Mouse (Mus musculus) cerebellum, postnatal 4 days (tissue): ENCODE results near the gene Ppdpf.
"Not testable (repeated sequence)": the region's sequence is repeated elsewhere in the genome, so short reads cannot be mapped to it uniquely, and the experiment has no call there.

Experiments used
- DNase-seq, 2 experiments: peaks; one replicate each; pipeline ENCODE4 v3.0.0; 2022; ENCODE audit warnings: low spot score in 2 of 2, mixed read lengths in 1 of 2

The Ppdpf gene

DNA sequence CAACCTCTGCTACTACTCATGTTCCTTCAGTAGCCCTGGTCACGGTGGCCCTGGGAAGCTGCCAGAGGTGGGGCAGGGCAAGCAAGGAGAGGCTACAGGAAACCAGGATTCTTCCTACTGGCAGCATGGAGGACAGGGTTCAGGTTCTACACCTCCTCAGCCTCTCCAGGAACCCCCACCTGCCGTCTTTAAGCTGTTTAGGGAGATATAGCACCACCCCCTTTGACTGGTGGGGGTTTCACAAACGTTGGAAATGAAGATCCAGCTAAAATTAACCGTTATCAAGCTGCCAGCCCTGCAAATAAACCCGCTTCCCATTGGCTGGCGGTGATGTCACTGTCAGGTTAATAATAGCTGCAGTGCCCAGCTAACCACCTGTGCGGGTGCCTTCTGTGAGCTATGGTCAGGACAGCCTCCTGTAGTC lies 27.9 kb upstream of the Ppdpf start:
- DNase-seq = no peak

DNA sequence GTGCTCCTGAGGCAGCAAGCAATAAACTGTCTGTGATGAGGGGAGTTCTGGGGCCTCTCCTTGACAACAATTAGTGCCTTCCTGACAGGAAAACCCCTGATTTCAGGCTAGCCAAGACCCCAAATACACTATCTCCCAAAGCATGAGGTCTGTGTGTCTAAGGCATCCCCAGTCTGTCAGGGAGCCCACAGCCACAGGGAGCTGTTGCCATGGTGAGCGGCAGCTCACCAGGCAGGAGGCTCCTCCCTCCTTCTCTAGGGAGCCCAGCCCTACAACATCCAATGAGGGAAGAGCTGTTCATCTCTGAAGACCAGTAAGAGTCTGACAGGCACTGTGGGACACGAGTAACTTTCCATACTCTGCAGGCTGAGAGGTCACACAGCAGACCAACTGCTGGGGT lies 27.3 kb upstream of the Ppdpf start:
- no peak for DNase-seq

DNA sequence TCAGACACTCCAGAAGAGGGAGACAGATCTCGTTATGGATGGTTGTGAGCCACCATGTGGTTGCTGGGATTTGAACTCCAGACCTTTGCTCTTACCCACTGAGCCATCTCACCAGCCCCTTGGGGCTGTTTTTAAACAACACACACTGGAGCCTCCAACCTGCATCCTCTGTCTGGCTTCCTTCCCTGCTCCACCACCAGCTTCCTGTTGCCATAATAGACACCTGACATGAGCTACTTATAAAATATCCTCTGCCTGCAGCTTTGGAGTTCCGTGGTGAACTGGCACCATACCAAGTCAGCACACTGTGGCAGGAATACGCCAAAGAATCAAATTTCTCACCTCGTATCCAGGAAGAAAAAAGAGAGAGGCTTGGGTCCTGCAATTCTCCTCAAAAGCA lies 26.2 kb upstream of the Ppdpf start:
- DNase-seq = no peak

DNA sequence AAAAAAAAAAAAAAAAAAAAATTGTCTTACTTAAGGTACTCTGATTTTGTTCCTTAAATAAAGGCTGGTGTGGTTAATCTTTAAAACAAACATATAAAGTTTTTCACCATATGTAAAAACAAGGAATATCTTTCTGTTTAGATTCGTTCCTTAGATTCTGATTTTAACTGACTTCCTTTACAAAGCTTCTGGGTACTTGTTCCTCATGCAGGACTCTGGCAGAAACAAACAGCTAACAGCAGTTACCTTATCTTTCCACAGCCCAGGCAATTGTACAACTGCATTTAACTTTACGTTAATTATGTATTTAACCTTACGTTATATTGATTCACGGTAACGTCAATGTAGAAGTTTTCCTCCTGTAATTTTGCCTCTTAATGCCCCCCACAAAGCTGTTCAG lies 20.6 kb upstream of the Ppdpf start:
- DNase-seq = no peak

GRCm38 (mm10) chr2:181174646-181175045 lies 12.4 kb upstream of the Ppdpf start:
- DNase-seq = no peak

DNA sequence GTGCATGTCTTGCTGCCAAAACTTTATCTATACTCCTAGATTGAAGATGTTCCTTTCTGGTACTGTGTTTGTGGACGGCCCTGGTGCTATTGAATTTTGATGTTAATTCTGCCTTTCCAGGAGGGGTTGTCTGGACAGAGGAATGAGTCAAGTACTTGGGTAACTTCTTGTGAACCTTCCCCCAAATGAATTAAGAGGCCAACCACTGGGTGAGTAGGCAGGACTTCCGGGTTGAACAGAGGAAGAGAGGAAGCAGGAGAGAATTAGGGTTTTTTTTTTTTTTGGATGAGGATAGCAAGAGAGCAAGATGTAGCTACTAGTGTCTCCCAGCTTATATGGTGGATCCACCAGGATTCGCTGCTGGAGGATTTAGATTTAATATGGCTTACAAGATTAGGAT lies 9.0 kb upstream of the Ppdpf start:
- no peak for DNase-seq

- DNase-seq = no peak
Measured at GRCm38 (mm10) chr2:181178471-181178870, 8.6 kb upstream of the Ppdpf start.

- DNase-seq = no peak
Measured at GRCm38 (mm10) chr2:181180898-181181297, 6.1 kb upstream of the Ppdpf start.

GRCm38 (mm10) chr2:181186635-181187034 lies 412 bp upstream of the Ppdpf start:
- peak; percentile 73 to 86 for DNase-seq

GRCm38 (mm10) chr2:181188681-181189080 lies 1.6 kb downstream of the Ppdpf start:
- no peak for DNase-seq

- no peak for DNase-seq
Measured at GRCm38 (mm10) chr2:181189321-181189720, 2.3 kb downstream of the Ppdpf start.

DNA sequence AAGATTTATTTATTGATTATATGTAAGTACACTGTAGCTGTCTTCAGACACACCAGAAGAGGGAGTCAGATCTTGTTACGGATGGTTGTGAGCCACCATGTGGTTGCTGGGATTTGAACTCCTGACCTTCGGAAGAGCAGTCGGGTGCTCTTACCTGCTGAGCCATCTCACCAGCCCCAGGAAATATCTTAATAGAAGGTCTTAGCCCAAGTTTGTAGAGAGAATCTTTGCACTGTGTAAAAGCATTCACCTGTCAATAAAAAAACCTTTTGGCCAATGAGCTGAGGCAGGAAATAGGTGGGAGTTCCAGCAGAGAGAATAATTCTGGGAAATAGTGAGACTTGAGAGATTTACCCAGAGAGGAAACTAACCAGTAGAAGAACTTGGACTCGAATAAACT lies 4.3 kb downstream of the Ppdpf start:
- DNase-seq = not testable (repeated sequence)

DNA sequence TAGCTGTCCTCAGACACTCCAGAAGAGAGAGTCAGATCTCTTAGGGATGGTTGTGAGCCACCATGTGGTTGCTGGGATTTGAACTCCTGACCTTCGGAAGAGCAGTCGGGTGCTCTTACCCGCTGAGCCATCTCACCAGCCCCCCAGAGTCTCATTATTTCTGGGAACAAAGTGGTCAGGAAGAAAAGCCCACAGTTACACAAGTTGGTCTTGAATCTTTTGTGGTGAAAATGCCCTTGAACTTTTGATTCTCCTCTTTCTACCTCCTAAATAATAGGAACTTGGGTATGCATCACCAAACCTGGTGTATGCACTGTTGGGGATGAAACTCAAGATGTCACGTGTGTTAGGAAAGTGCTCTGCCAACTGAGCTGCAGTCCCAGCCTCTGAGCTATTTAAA lies 4.9 kb downstream of the Ppdpf start:
- no peak for DNase-seq

- DNase-seq = no peak
Measured at GRCm38 (mm10) chr2:181193044-181193443, 6.0 kb downstream of the Ppdpf start.

GRCm38 (mm10) chr2:181196628-181197300 lies 9.7 kb downstream of the Ppdpf start:
- no peak for DNase-seq

- no peak for DNase-seq
Measured at GRCm38 (mm10) chr2:181201606-181202005, 14.6 kb downstream of the Ppdpf start.

- DNase-seq = no peak
Measured at GRCm38 (mm10) chr2:181202422-181202821, 15.4 kb downstream of the Ppdpf start, which contains the start of gene Ptk6. Gene Ptk6, minus strand, starts transcription at chr2:181202789.

DNA sequence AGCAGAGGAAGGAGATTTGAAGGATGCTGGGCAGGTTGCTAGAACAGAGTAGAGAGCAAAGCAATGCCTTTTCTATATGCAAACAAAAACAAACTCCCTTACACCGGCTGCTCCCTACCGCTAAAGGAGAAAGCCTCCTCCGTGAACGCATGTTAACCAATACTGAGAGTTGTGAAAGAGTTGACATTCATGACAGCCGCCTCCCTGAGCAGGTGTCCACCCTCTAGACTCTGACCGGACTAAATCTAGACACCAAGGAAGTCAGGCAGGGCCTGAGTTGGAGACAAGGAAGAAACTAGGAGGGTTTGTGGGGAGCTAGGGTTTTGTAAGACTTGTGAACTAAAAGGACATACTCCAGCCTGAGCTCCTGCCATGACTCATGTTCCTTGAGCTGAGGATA lies 15.8 kb downstream of the Ppdpf start:
- no peak for DNase-seq

DNA sequence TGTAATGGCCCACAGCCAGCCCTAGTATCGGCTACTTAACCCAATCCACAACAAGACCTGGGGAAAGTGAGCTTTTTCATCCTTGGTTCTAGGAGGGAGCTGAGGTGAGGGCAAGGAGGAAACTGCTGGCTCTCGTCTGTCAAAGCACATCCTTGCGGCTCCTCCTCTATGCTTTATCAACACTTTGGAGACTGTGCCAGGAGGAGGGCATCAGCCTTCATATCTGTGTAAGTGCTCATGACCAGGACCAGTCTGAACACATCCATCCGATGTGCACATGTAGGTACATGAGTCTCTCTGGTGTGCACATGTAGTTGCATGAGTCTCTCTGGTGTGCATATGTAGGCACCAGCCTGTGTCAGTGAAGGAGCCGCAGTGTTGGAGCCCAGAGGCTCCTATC lies 18.6 kb downstream of the Ppdpf start:
- no peak for DNase-seq

DNA sequence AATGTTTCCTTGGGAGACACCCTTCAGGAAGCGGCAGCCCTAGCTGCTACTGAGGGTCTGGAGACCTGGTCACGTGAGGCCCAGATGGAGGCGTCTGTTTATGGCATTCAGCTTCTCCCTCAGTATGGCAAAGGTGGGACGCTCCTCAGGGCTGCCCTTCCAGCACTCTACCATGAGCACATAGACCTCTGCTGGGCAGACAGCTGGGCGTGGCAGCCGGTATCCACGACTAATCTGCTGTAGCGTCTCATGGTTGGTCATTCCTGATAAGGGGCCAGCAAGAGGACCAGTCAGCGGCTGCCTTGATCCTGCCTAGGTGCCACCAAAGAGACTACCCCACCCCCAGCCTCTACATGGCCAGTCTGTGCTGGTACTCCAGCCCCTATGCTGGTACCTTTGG lies 19.1 kb downstream of the Ppdpf start:
- no peak for DNase-seq

GRCm38 (mm10) chr2:181212389-181213020 lies 25.5 kb downstream of the Ppdpf start:
- no peak for DNase-seq

- no peak for DNase-seq
Measured at GRCm38 (mm10) chr2:181213021-181213445, 26.0 kb downstream of the Ppdpf start, which contains the start of gene Srms. Gene Srms, minus strand, starts transcription at chr2:181213185.

GRCm38 (mm10) chr2:181216037-181216436 lies 29.0 kb downstream of the Ppdpf start:
- DNase-seq = no peak
